Mouse (Mus musculus): ENCODE measurements around the gene Prrc2a. TPM values are rescaled to one million over a fixed set of nuclear protein-coding genes. Genes with fewer than 3 reads are reported as not detected.
A peak's percentile ranks its signal among the peaks of the same experiment; 100 is the strongest.

Prrc2a gene
- polyA plus RNA-seq, 1 experiment from 2014 or later = 46.9 TPM

GRCm38 (mm10) chr17:35198946-35199345, 34.2 kb upstream of the Prrc2a start:
- H3K4me3 ChIP-seq (replicated peaks) = no peak overlapping the region
- no peak overlapping the region for H3K4me2 ChIP-seq
- H3K27ac ChIP-seq (replicated peaks) = no peak overlapping the region
- H3K4me1 ChIP-seq (replicated peaks) = peaks cover 37% of the 10 kb centered on the region
- no peak overlapping the region for H3K9ac ChIP-seq
- H3K36me3 ChIP-seq (replicated peaks) = no peaks in the 10 kb centered on the region
- WGBS (ENCODE audit: insufficient replicate concordance) = 63% methylated on average over 8 of the region's 8 CpGs
- ATAC-seq (ENCODE audit: insufficient read depth) = no peak
- no peaks in the 10 kb centered on the region for H3K9me3 ChIP-seq (replicated peaks)
- H3K27me3 ChIP-seq = peaks cover 88% of the 10 kb centered on the region

GRCm38 (mm10) chr17:35198029-35198428, 33.3 kb upstream of the Prrc2a start:
- no peak overlapping the region for H3K27ac ChIP-seq (replicated peaks)
- WGBS (ENCODE audit: insufficient replicate concordance) = 50% methylated on average over 7 of the region's 7 CpGs
- ATAC-seq (ENCODE audit: insufficient read depth) = no peak
- H3K4me3 ChIP-seq (replicated peaks) = no peak overlapping the region
- H3K4me2 ChIP-seq = no peak overlapping the region
- H3K9ac ChIP-seq = no peak overlapping the region
- peaks cover 40% of the 10 kb centered on the region for H3K4me1 ChIP-seq (replicated peaks)
- H3K36me3 ChIP-seq (replicated peaks) = no peaks in the 10 kb centered on the region
- H3K9me3 ChIP-seq (replicated peaks) = no peaks in the 10 kb centered on the region
- peaks cover 82% of the 10 kb centered on the region for H3K27me3 ChIP-seq

GRCm38 (mm10) chr17:35197126-35197525, 32.4 kb upstream of the Prrc2a start:
- no peak overlapping the region for H3K4me3 ChIP-seq (replicated peaks)
- no peak overlapping the region for H3K4me2 ChIP-seq
- H3K27ac ChIP-seq (replicated peaks) = no peak overlapping the region
- no peaks in the 10 kb centered on the region for H3K9me3 ChIP-seq (replicated peaks)
- peaks cover 40% of the 10 kb centered on the region for H3K4me1 ChIP-seq (replicated peaks)
- ATAC-seq (ENCODE audit: insufficient read depth) = no peak
- peaks cover 73% of the 10 kb centered on the region for H3K27me3 ChIP-seq
- 31% methylated on average over 6 of the region's 6 CpGs for WGBS (ENCODE audit: insufficient replicate concordance)
- no peak overlapping the region for H3K9ac ChIP-seq
- H3K36me3 ChIP-seq (replicated peaks) = no peaks in the 10 kb centered on the region

- H3K36me3 ChIP-seq (replicated peaks) = no peaks in the 10 kb centered on the region
- H3K4me3 ChIP-seq (replicated peaks) = peak overlapping the region; percentile 49
- H3K9me3 ChIP-seq (replicated peaks) = no peaks in the 10 kb centered on the region
- 31% methylated on average over 9 of the region's 9 CpGs for WGBS (ENCODE audit: insufficient replicate concordance)
- H3K4me2 ChIP-seq = peak overlapping the region; percentile 74
- no peak overlapping the region for H3K27ac ChIP-seq (replicated peaks)
- no peak for ATAC-seq (ENCODE audit: insufficient read depth)
- H3K4me1 ChIP-seq (replicated peaks) = peaks cover 40% of the 10 kb centered on the region
- peaks cover 64% of the 10 kb centered on the region for H3K27me3 ChIP-seq
- H3K9ac ChIP-seq = peak overlapping the region; percentile 33; the same call in 1 of the 2 replicates
Measured at GRCm38 (mm10) chr17:35196321-35196641, 31.6 kb upstream of the Prrc2a start.

- peak overlapping the region; percentile 40; the same call in 1 of the 2 replicates for H3K9ac ChIP-seq
- peaks cover 59% of the 10 kb centered on the region for H3K27me3 ChIP-seq
- H3K9me3 ChIP-seq (replicated peaks) = no peaks in the 10 kb centered on the region
- peak overlapping the region; percentile 74 for H3K4me2 ChIP-seq
- H3K27ac ChIP-seq (replicated peaks) = 0 out of 2 replicates have a peak overlapping the region, but pooled peaks have one; percentile 38
- no peaks in the 10 kb centered on the region for H3K36me3 ChIP-seq (replicated peaks)
- 1% methylated on average over 66 of the region's 66 CpGs for WGBS (ENCODE audit: insufficient replicate concordance)
- ATAC-seq (ENCODE audit: insufficient read depth) = peak; percentile 67
- peak overlapping the region; percentile 49 for H3K4me3 ChIP-seq (replicated peaks)
- peaks cover 35% of the 10 kb centered on the region for H3K4me1 ChIP-seq (replicated peaks)
Measured at GRCm38 (mm10) chr17:35195631-35196320, 31.1 kb upstream of the Prrc2a start.

GRCm38 (mm10) chr17:35194844-35195630, 30.3 kb upstream of the Prrc2a start:
- Histone ChIP-seq H3K4me1 (replicated peaks) (peaks cover 32% of the 10 kb centered on the region), H3K36me3 (replicated peaks) (no peaks in the 10 kb centered on the region), H3K4me3 (replicated peaks) (peak overlapping the region; percentile 49), H3K4me2 (peak overlapping the region; percentile 74), H3K9me3 (replicated peaks) (no peaks in the 10 kb centered on the region), H3K9ac (peak overlapping the region; percentile 40; the same call in 1 of the 2 replicates), H3K27ac (replicated peaks) (0 out of 2 replicates have a peak overlapping the region, but pooled peaks have one; percentile 38), H3K27me3 (peaks cover 52% of the 10 kb centered on the region)
- ATAC-seq (ENCODE audit: insufficient read depth) = no peak
- WGBS (ENCODE audit: insufficient replicate concordance) = 35% methylated on average over 19 of the region's 19 CpGs

- no peak for ATAC-seq (ENCODE audit: insufficient read depth)
- H3K9ac ChIP-seq = 0 out of 2 replicates have a peak within 1 kb of the TSS, but pooled peaks have one; percentile 40
- WGBS (ENCODE audit: insufficient replicate concordance) = 46% methylated on average over 28 of the region's 28 CpGs
- peak within 1 kb of the TSS; percentile 74 for H3K4me2 ChIP-seq
- H3K4me3 ChIP-seq (replicated peaks) = peak within 1 kb of the TSS; percentile 49
- peak within 1 kb of the TSS; percentile 38; the same call in 1 of the 2 replicates for H3K27ac ChIP-seq (replicated peaks)
- H3K9me3 ChIP-seq (replicated peaks) = no peaks in the 10 kb centered on the region
- no peaks in the 10 kb centered on the region for H3K36me3 ChIP-seq (replicated peaks)
- H3K27me3 ChIP-seq = peaks cover 46% of the 10 kb centered on the region
- peaks cover 40% of the 10 kb centered on the region for H3K4me1 ChIP-seq (replicated peaks)
Measured at GRCm38 (mm10) chr17:35193881-35194843, 29.5 kb upstream of the Prrc2a start, which contains the start of gene Ltb. TSS of gene Ltb (plus strand) at chr17:35194439.

- Histone ChIP-seq H3K9ac (no peak overlapping the region), H3K9me3 (replicated peaks) (no peaks in the 10 kb centered on the region), H3K27me3 (peaks cover 37% of the 10 kb centered on the region), H3K4me2 (no peak overlapping the region), H3K4me3 (replicated peaks) (no peak overlapping the region), H3K4me1 (replicated peaks) (peaks cover 42% of the 10 kb centered on the region), H3K36me3 (replicated peaks) (no peaks in the 10 kb centered on the region), H3K27ac (replicated peaks) (peak overlapping the region; percentile 64; the same call in 1 of the 2 replicates)
- ATAC-seq (ENCODE audit: insufficient read depth) = no peak
- WGBS (ENCODE audit: insufficient replicate concordance) = 45% methylated on average over 5 of the region's 5 CpGs
Measured at GRCm38 (mm10) chr17:35192924-35193323, 28.2 kb upstream of the Prrc2a start.

GRCm38 (mm10) chr17:35191723-35192122, 27.0 kb upstream of the Prrc2a start:
- H3K4me1 ChIP-seq (replicated peaks) = peaks cover 44% of the 10 kb centered on the region
- no peak overlapping the region for H3K4me2 ChIP-seq
- ATAC-seq (ENCODE audit: insufficient read depth) = no peak
- WGBS (ENCODE audit: insufficient replicate concordance) = 42% methylated on average over 2 of the region's 2 CpGs
- H3K9me3 ChIP-seq (replicated peaks) = no peaks in the 10 kb centered on the region
- H3K9ac ChIP-seq = no peak overlapping the region
- no peak overlapping the region for H3K27ac ChIP-seq (replicated peaks)
- H3K4me3 ChIP-seq (replicated peaks) = no peak overlapping the region
- H3K27me3 ChIP-seq = peaks cover 31% of the 10 kb centered on the region
- H3K36me3 ChIP-seq (replicated peaks) = no peaks in the 10 kb centered on the region

GRCm38 (mm10) chr17:35190096-35190495, 25.4 kb upstream of the Prrc2a start:
- Histone ChIP-seq H3K4me1 (replicated peaks) (peaks cover 42% of the 10 kb centered on the region), H3K27me3 (peaks cover 15% of the 10 kb centered on the region), H3K4me3 (replicated peaks) (no peak overlapping the region), H3K9me3 (replicated peaks) (no peaks in the 10 kb centered on the region), H3K27ac (replicated peaks) (peak overlapping the region; percentile 74), H3K9ac (no peak overlapping the region), H3K36me3 (replicated peaks) (no peaks in the 10 kb centered on the region), H3K4me2 (peak overlapping the region; percentile 27)
- ATAC-seq (ENCODE audit: insufficient read depth) = no peak
- 17% methylated on average over 4 of the region's 4 CpGs for WGBS (ENCODE audit: insufficient replicate concordance)

All from liver, embryonic 15.5 days (tissue).